8 mouse cellular contexts compared by ENCODE assay signal in the genomic region with DNA sequence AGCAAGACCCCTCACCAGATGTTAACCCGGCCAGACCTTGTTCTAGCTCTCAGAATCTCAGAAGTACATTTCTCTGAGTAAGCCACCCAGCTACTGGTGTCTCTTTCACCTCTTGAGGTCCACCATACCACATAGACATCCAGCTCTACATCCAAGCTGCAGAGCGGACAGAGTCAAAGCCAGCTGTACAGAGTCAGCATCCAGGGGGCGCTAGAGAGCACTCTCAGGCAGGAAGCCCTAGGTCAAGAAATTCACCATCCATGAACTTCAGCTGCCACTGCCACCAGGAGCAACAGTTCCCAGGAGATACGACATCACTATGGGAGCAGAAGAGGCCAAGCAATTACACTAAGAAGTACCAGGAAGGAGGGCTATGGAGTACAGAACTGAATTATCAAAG.
DNase-seq lines count a peak whose midpoint lies in the region; ATAC-seq lines count a peak whose summit lies in the region.

No protein-coding gene starts in this region.

- ATAC-seq in midbrain, embryonic 11.5 days (ENCODE audit: low FRiP score) = no peak
- ATAC-seq in midbrain, embryonic 15.5 days (replicated peaks) = no peak

- H3K27ac ChIP-seq in midbrain, embryonic 11.5 days (ENCODE audit: low read depth, low read length) = no peak overlapping the region
- H3K27ac ChIP-seq in midbrain, embryonic 15.5 days = no peak overlapping the region

- no peaks in the 10 kb centered on the region for H3K36me3 ChIP-seq in midbrain, embryonic 11.5 days (ENCODE audit: control insufficient read depth, insufficient read depth, low read length)
- H3K36me3 ChIP-seq in midbrain, embryonic 15.5 days (replicated peaks) = no peaks in the 10 kb centered on the region

- no peak overlapping the region for H3K4me3 ChIP-seq in midbrain, embryonic 11.5 days (ENCODE audit: low read depth, low read length)
- H3K4me3 ChIP-seq in midbrain, embryonic 15.5 days = no peak overlapping the region

- DNase-seq in cerebellum, postnatal 10 days = peak; percentile 60 to 62
- no peak for DNase-seq in cerebellum, adult 9-11 months
- DNase-seq in midbrain, embryonic 11.5 days (ENCODE audit: low spot score, missing footprints) = peak; percentile 69
- DNase-seq in adrenal gland, postnatal 25 days = peak; percentile 54
- DNase-seq in heart, postnatal 36 days = peak; percentile 25 to 50
- DNase-seq in lung, postnatal 4 days = peak; percentile 44 to 60
- DNase-seq in MN1 (ENCODE audit: low spot score) = no peak

- H3K4me1 ChIP-seq in midbrain, embryonic 11.5 days (ENCODE audit: control insufficient read depth, insufficient read depth, low read length) = no peaks in the 10 kb centered on the region
- H3K4me1 ChIP-seq in midbrain, embryonic 15.5 days = peaks cover 7% of the 10 kb centered on the region; the same call in 1 of the 2 replicates

- no peak overlapping the region for H3K9ac ChIP-seq in midbrain, embryonic 11.5 days (ENCODE audit: low read length)
- no peak overlapping the region for H3K9ac ChIP-seq in midbrain, embryonic 15.5 days

- H3K9me3 ChIP-seq in midbrain, embryonic 11.5 days (ENCODE audit: control insufficient read depth, low read length) = no peaks in the 10 kb centered on the region
- no peaks in the 10 kb centered on the region for H3K9me3 ChIP-seq in midbrain, embryonic 15.5 days

- H3K27me3 ChIP-seq in midbrain, embryonic 11.5 days (ENCODE audit: control insufficient read depth, insufficient read depth, low read length) = no peaks in the 10 kb centered on the region
- H3K27me3 ChIP-seq in midbrain, embryonic 15.5 days (replicated peaks) = no peaks in the 10 kb centered on the region

- 53% methylated on average over 4 of the region's 4 CpGs for WGBS in midbrain, embryonic 11.5 days
- WGBS in midbrain, embryonic 15.5 days = 53% methylated on average over 4 of the region's 4 CpGs

- intact Hi-C loops in heart, postnatal 36 days (cut with DNase I) = no loop called here

- no peak overlapping the region for H3K4me2 ChIP-seq in midbrain, embryonic 11.5 days
- H3K4me2 ChIP-seq in midbrain, embryonic 15.5 days = no peak overlapping the region

Comparison
In these comparisons a context has a peak if more than half of its experiments do, and no peak if none do; other contexts are left out.
1. DNase-seq: peak in cerebellum, postnatal 10 days (2 of 2), midbrain, embryonic 11.5 days (single experiment), adrenal gland, postnatal 25 days (single experiment), heart, postnatal 36 days (2 of 2) and lung, postnatal 4 days (2 of 2); none in cerebellum, adult 9-11 months (single experiment) and MN1 (single experiment).